Mouse (Mus musculus) neural tube, embryonic 14.5 days (tissue): ENCODE measurements at regions not wholly inside any gene's neighbourhood (a gene's known extent, or its start where the extent isn't known, plus 50 kb on each side); places are given as distances from the start of the nearest gene placed in this dataset.

Source experiments
- ATAC-seq: fragments of 200-750 bp; cut with Nextera tagmentation; 2 replicates; pipeline ENCODE4 v1.8.0; 2017; ENCODE audit warnings: low read depth, mild to moderate bottlenecking, moderate TSS enrichment, moderate library complexity
- H3K27ac ChIP-seq: fragments of 300-500 bp; sonication (generic); 2 replicates; pipeline ENCODE4 v1.5.1; 2014; ENCODE audit warnings: low read depth, mild to moderate bottlenecking, control low read depth, low read length, moderate library complexity, mixed read lengths
- H3K27me3 ChIP-seq: fragments of 300-500 bp; sonication (generic); 2 replicates; pipeline ENCODE4 v1.6.1; 2014; ENCODE audit warnings: low read length; ENCODE audit not compliant: control insufficient read depth, insufficient read depth
- H3K36me3 ChIP-seq: fragments of 300-500 bp; sonication (generic); 2 replicates; pipeline ENCODE4 v1.6.1; 2014; ENCODE audit warnings: low read length, mixed read lengths; ENCODE audit not compliant: control insufficient read depth, insufficient read depth
- H3K4me1 ChIP-seq: fragments of 300-500 bp; sonication (generic); 2 replicates; pipeline ENCODE4 v1.6.1; 2014; ENCODE audit warnings: low read length; ENCODE audit not compliant: control insufficient read depth, insufficient read depth
- H3K4me2 ChIP-seq: fragments of 300-500 bp; sonication (generic); 2 replicates; pipeline ENCODE4 v1.6.1; 2014; ENCODE audit warnings: mild to moderate bottlenecking, low read depth, low read length, control low read depth
- H3K4me3 ChIP-seq: fragments of 300-500 bp; sonication (generic); 2 replicates; pipeline ENCODE4 v1.5.1; 2014; ENCODE audit warnings: low read depth, low read length, control low read depth, mixed read lengths
- H3K9ac ChIP-seq: fragments of 300-500 bp; sonication (generic); replicated peaks from 2 replicates; pipeline ENCODE4 v1.6.1; 2014; ENCODE audit warnings: low read depth, mild to moderate bottlenecking, control low read depth, low read length, mixed read lengths
- H3K9me3 ChIP-seq: fragments of 300-500 bp; sonication (generic); 2 replicates; pipeline ENCODE4 v1.6.1; 2016; ENCODE audit warnings: low read length; ENCODE audit not compliant: control insufficient read depth
- WGBS: fragments of 180-500 bp; shearing (Covaris S2); extraction: QIAGEN DNeasy Blood & Tissue Kit; methylation state at CpG from one replicate; pipeline ENCODE4 v1.1.7; 2014; 5-methylcytosine and 5-hydroxymethylcytosine counted together

DNA sequence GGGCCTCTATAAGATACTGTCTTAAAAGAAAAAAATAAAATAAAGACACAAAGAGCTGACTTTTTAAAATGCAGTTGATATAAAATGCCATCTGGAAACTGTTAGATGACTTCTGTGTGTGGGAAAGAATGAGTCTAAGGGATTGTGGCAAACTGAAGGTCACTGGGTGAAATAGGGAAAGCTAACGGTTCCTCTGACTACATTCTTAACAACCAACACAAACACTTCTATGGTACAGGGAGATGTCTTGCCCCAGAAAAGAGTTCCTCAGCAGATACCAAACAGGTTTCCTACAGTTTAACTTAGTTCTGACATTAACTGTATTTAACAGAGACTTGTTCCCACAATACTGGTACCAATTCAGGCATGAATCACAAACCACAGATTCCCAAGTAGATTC, 103.6 kb upstream of the Nt5c1b start:
- H3K27me3 ChIP-seq = no peaks in the 10 kb centered on the region
- H3K4me2 ChIP-seq = no peak overlapping the region
- no peak overlapping the region for H3K27ac ChIP-seq
- H3K4me3 ChIP-seq = no peak overlapping the region
- 86% methylated on average over 1 of the region's 1 CpGs for WGBS
- H3K4me1 ChIP-seq = no peaks in the 10 kb centered on the region
- H3K9ac ChIP-seq = no peak overlapping the region
- H3K9me3 ChIP-seq = no peaks in the 10 kb centered on the region
- no peak for ATAC-seq
- no peaks in the 10 kb centered on the region for H3K36me3 ChIP-seq

- Histone ChIP-seq H3K9ac (no peak overlapping the region), H3K4me1 (no peaks in the 10 kb centered on the region), H3K27me3 (no peaks in the 10 kb centered on the region), H3K4me2 (no peak overlapping the region), H3K4me3 (no peak overlapping the region), H3K9me3 (no peaks in the 10 kb centered on the region), H3K36me3 (no peaks in the 10 kb centered on the region), H3K27ac (no peak overlapping the region)
- WGBS = 87% methylated on average over 5 of the region's 5 CpGs
- ATAC-seq = no peak
These were observed 97.7 kb upstream of the Nt5c1b start for GRCm38 (mm10) chr12:10272038-10272437.

- no peak overlapping the region for H3K4me2 ChIP-seq
- WGBS = 79% methylated on average over 1 of the region's 1 CpGs
- no peaks in the 10 kb centered on the region for H3K4me1 ChIP-seq
- ATAC-seq = no peak
- no peaks in the 10 kb centered on the region for H3K9me3 ChIP-seq
- H3K27me3 ChIP-seq = no peaks in the 10 kb centered on the region
- no peak overlapping the region for H3K4me3 ChIP-seq
- H3K27ac ChIP-seq = no peak overlapping the region
- H3K9ac ChIP-seq = no peak overlapping the region
- H3K36me3 ChIP-seq = no peaks in the 10 kb centered on the region
These were observed 94.5 kb upstream of the Nt5c1b start for GRCm38 (mm10) chr12:10275226-10275625.

DNA sequence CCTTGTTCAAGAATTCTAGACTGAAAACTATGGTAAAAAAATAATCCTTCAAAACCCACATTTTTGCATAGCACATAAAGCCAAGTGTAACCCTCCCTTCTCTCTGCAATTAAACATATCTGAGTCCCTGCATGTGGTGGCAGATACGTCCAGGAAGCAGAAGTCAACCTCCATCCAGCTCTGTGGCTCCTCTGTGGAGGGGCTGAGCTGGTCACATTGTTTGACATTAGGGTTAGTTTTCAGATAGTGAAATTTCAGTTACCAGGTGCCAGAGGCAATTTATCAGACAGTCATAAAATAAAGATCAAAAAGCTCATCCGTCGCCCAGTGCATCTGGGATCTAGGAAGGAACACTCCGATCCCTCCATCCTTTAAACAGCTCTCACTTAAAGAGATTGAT, 77.1 kb upstream of the Nt5c1b start:
- Histone ChIP-seq H3K4me2 (no peak overlapping the region), H3K9ac (no peak overlapping the region), H3K36me3 (no peaks in the 10 kb centered on the region), H3K27me3 (no peaks in the 10 kb centered on the region), H3K4me1 (no peaks in the 10 kb centered on the region), H3K4me3 (no peak overlapping the region), H3K27ac (no peak overlapping the region), H3K9me3 (no peaks in the 10 kb centered on the region)
- 65% methylated on average over 4 of the region's 4 CpGs for WGBS
- no peak for ATAC-seq

DNA sequence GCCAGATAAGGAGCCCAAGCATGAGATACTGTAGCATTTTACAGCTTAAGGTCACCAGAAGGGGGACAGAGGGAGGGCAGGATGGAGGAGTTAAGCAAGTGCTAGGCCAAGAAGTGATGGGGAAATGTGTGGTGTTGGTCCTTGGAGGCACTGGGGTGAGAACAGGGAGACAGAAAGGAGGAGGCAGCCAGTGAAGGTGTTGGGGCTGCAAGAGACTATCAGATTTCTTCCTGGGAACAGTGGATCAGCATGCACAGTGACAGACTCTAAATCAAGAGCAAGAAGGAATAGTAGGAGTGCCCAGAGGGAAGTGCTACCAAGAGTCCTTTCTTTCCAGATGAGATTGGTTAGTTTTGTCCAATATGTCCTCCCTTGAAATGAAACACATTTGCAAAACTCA, 63.8 kb upstream of the Nt5c1b start:
- Histone ChIP-seq H3K4me1 (no peaks in the 10 kb centered on the region), H3K4me3 (no peak overlapping the region), H3K9ac (no peak overlapping the region), H3K27me3 (no peaks in the 10 kb centered on the region), H3K9me3 (no peaks in the 10 kb centered on the region), H3K36me3 (no peaks in the 10 kb centered on the region), H3K27ac (no peak overlapping the region), H3K4me2 (no peak overlapping the region)
- no peak for ATAC-seq
